Mouse (Mus musculus) gastrocnemius, postnatal 4 days (tissue): Measurements from ENCODE around the gene 2810021J22Rik. TPM values are rescaled to one million over a fixed set of nuclear protein-coding genes. Genes with fewer than 3 reads are reported as not detected.
"Not testable (repeated sequence)": the region's sequence is repeated elsewhere in the genome, so short reads cannot be mapped to it uniquely, and the experiment has no call there.

Experiments
- DNase-seq, 2 experiments: peaks; one replicate each; pipeline ENCODE4 v3.0.0; 2021 to 2022; ENCODE audit warnings: low spot score in 2 of 2, mixed read lengths in 2 of 2
- long read RNA-seq, 2 experiments: library from polyadenylated mRNA; stranded (forward); transcript quantifications; one replicate each; pipeline ENCODE4 v2.0.0; 2021
- total RNA-seq, 2 experiments: library from RNA; stranded (reverse); gene quantifications; 2 replicates each; pipeline ENCODE4 v1.2.3; 2021

2810021J22Rik gene
- total RNA-seq: 1 to 10 TPM; 3.2 to 3.6 TPM
- long read RNA-seq, experiment 1, partial matches to known transcripts: 0 of 2 reads
- long read RNA-seq, experiment 1, other reads (novel, unspliced or antisense): 0 of 2 reads
- long read RNA-seq, experiment 2, partial matches to known transcripts: 0 of 2 reads
- long read RNA-seq, experiment 2, other reads (novel, unspliced or antisense): 1 of 2 reads

- DNase-seq: peak; percentile 54 to 73
Measured at GRCm38 (mm10) chr11:58867039-58867953, at the start of gene 2810021J22Rik. TSS of gene 2810021J22Rik (plus strand) at chr11:58867216.

- not testable (repeated sequence) for DNase-seq
Measured at GRCm38 (mm10) chr11:58828937-58829336, 38.1 kb upstream of the 2810021J22Rik start, which contains the start of gene Olfr312. TSS of gene Olfr312 (plus strand) at chr11:58829237.

- no peak for DNase-seq
Measured at GRCm38 (mm10) chr11:58829764-58830163, 37.3 kb upstream of the 2810021J22Rik start.

DNA sequence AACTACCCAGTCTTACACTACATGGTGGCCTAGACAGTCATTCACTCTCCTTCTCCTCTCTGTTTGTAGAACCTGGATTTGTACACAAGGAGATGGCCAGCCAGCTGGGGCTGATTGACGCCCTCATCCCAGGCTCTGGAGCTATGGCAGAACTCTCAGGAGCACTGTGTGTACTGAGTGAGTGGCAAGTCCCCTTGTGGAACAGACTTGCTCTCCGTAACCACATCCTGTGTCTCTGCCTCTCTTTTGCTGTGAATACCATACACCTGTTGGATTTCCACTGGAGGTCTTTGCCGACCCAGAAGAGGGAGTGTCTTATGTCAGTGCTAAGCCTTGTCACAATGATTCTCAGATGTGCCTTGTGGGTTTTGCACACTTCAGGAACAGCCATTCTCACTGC, 34.5 kb upstream of the 2810021J22Rik start:
- not testable (repeated sequence) for DNase-seq

DNA sequence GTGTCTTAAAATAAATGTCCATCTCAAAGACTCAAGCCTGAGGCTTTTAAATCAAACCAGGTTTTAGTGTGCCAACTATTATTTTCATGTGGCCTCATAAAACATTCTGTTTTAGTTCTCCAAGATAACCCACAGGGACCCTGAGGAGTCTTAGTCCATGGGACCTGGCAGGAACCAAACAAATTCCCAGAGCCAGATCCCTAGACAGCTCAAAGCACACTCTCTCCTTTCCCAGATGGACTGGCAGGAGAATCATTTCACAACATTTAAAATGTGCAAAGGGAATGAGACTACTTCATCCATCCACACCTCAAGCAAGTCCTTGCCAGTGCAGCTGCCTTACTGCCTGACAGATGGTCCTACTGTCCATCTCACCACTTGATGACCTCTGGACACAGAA, 28.1 kb upstream of the 2810021J22Rik start, which contains the start of gene Olfr311:
Olfr311 (plus strand) TSS at position 301 of the 400 bp plus-strand sequence.
- DNase-seq: not testable (repeated sequence)

DNA sequence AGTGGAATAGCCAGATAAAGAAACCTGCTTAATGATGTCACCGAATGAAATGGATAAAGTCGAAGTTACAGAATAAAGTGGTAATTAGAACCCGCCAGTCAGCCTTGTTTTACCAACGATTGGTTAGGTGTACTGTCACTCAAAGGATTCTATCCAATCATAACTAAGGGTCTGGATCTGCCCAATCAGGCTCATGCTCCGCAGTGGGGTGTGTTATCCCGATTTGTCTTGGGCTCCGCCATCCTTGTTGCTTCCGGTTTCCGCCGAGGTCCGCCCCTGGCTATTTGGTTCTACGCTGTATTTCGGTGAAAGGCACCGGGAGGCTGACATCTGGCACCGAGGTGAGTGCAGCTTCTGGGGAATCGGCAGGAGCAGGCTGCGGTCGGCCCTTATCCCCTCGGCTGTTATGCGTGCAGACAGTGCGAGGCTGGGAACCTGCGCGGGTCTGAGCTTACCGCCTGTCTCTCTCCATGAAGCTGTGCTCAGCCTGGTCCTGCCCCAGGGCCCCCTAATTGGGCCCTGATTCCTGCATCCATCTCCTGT, 20.0 kb upstream of the 2810021J22Rik start, which contains the start of gene Gm12258:
Gm12258 (plus strand) TSS at position 240 of the 543 bp plus-strand sequence.
- peak; percentile 46 to 77 for DNase-seq

- DNase-seq: no peak
Measured at GRCm38 (mm10) chr11:58847636-58848035, 19.4 kb upstream of the 2810021J22Rik start.

GRCm38 (mm10) chr11:58849731-58850130, 17.3 kb upstream of the 2810021J22Rik start:
- no peak for DNase-seq

DNA sequence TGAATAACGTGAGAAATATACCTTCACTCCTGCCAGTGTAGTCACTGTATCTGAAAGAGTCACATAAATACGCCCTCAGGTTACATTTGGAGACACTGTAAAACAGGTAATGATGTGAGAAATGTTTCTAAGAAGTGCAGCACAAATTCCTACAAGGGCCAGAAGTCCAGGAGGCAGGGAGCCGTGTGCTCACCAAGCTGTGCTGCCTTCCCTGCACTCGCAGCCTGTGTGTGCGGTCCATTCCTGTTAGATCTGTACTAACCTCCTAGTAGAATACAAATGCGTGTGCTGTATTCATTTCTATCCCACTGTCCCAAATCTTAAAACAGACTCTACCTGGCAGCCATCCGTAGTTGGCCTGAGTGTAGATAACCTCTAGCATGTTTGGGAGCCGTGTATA, 6.3 kb upstream of the 2810021J22Rik start:
- DNase-seq: no peak

DNA sequence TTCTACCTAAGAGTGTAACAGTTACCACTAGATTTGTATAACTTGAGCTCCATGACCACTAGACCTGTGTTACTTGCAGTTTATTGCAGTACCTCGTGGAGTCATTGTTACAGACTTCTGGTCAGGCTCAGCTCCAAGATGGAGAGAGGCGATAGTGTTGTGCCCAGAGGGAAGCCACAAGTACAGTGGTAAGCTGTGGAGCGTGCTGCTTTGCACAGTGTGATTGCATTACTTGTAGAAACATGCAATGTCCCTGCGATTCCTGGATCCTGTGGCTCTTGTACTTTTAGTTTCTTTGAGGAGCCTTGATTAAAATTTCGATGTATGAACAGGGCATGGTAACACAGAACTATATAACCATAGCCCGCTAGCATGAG, 926 bp downstream of the 2810021J22Rik start:
- no peak for DNase-seq

DNA sequence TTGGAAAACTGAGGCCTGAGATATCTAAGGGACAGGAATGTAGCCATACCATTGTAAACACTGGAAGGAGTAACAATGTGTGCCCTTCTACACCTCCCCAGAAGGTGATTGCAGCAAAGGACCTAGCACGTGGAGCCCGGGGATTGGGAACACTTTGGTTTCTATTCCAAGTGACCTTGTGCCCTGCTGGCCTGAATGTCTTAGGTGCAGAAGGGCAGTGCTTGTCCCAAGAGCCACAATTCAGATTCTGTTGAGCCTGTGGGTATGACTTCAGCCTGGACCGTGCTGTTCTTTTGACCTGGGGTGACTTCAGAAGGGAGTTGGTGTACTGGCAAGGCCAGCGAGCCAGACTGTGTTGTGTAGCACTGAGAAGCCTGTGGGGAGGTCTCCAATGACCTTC, 3.9 kb downstream of the 2810021J22Rik start:
- DNase-seq: no peak

GRCm38 (mm10) chr11:58883756-58884155, 16.7 kb downstream of the 2810021J22Rik start:
- DNase-seq: no peak

DNA sequence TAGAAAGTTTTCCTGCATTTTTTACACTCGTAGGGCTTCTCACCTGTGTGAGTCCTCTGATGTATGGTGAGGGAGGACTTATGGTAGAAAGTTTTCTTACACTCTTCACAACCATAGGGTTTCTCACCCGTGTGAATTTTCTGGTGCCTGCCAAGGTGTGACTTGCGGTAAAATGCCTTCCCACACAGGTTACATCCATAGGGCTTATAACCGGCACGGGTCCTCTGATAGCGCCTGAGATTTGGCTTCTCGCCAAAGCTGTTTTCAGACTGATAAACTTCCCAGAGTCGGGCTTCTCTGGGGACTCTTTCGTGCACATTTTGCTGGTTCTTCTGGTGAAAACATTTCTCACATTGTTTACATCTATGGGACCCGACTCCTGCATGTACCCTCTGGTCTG, 23.5 kb downstream of the 2810021J22Rik start:
- no peak for DNase-seq

DNA sequence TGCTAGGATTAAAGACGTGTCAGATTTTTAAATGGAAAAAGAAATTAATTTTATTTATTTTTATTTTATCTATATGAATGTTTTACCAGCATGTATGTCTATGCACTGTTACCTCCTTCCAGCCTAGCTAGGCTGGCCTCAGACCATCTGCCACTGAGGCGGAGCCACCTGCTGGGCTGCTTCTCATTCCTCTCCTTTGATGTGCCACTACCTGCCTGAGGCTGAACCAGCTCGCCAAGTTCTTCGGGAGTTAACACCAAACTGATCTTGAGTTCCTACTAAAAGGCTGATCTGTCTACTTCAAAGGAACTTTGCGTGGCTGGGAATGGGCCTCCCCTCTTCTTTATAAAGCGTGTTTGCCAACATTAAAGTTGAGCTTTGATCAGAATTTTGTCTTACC, 27.4 kb downstream of the 2810021J22Rik start:
- no peak for DNase-seq

DNA sequence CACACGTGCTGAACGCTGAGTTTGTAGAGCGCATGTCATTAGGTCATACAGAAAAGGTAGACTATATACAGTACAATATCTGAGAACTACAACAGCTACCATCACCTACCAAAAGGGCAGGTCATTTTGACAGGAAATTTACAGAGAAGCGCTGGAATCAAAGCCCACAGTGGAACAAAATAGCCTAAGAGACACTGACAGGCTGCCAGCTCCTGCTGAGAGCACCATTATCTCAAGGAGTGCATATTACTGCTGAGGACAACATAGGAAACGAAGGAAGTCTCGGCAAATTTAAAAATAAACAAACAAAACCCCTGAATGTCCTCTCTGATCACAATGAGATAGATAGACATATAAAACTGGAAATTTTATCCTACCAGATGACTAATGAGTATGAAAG, 30.5 kb downstream of the 2810021J22Rik start:
- no peak for DNase-seq

DNA sequence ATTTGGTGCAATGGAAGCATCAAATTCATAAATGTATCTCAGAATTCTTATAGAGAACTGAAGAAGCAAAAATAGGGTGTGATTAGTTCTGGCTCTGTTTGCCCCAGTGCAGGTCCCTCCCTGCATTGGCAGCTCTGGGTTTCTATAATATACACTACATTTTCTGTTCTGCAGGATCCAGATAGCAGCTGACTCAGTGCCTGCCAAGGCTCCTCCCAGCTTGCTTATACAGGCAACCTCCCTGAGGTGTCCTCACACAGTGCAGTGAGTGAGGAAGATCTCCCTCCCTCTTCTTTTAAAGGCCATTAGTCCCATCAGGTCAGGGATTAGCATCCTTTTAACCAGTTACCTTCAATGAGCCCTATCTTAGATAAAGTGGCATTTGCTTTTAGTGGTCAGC, 34.1 kb downstream of the 2810021J22Rik start:
- DNase-seq: no peak

DNA sequence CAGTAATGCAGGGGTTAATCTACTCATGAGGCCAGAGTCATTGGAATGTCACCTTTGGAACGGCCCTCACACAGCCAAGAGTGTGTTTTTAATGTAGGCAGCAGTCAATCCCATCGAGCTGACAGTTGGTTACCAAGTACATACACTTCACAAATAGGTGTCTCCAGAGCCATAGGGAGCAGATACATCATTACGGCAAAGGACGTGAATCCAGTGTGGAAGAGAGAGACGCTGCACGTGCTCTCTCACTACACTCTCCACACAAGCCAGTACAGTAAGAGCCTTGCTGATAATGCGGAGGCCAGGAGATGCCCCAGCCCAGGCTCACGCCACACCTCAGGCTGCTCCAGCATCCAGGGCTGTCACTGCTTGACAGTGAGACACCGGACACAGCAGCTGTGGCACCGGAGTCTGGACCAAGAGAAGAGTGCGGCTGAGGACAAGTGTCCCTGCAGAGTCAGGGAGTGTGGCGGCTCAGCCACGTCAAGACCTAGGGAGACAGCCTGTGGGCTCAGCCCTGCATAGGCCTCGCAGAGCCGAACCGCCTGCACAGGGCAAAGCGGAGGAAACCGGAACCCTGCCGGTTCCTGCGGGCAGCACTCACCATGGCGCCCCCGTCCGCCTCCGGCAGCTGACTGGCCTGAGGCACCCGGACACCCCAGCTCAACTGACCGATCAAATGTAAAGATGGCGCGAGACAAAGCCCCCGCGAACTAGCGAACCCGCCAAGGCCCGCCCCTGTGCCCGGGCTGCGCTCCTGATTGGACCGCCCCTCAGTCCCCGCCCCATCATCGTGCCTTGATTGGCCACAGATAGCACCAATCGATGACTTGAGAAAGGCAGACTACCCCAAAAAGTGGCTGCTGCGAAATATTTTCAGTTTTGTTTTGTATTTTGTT, 36.7 kb downstream of the 2810021J22Rik start, which contains the start of gene Zfp39:
Zfp39 (minus strand) TSS at position 715 of the 899 bp plus-strand sequence.
- DNase-seq: peak; percentile 96

DNA sequence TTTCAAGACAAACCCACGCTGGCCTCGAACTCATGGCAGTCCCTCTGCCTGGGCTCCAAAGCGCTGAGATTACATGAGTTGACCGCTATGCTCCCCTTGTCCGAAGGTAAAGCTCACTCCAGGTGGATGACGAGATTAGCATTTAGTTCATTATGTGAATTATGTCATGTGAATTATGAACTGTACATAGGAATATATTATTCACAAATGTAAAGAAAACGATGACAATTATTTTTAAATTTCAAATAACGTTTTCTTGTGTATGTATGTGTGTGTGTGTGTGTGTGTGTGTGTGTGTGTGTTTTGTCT, 37.3 kb downstream of the 2810021J22Rik start:
- DNase-seq: no peak

DNA sequence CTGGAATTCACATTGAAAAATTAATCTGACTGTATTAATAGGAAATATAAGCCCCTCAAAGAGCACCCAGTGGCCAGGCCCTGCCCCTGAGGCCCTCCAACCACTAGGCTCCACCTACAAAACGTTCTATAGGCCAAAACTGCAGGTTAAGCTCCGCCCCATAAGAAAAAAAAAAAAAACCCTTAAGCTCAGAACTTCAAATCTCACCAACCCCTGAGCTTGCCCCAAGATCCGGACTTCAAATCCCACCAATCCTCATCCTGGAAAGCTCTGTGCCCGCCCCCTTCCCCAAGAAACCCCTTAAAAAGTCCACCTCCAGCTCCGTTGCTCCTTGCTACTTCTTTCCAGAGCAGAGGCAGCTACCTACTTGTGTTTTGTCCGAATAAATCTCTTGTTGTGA, 37.8 kb downstream of the 2810021J22Rik start:
- DNase-seq: no peak

DNA sequence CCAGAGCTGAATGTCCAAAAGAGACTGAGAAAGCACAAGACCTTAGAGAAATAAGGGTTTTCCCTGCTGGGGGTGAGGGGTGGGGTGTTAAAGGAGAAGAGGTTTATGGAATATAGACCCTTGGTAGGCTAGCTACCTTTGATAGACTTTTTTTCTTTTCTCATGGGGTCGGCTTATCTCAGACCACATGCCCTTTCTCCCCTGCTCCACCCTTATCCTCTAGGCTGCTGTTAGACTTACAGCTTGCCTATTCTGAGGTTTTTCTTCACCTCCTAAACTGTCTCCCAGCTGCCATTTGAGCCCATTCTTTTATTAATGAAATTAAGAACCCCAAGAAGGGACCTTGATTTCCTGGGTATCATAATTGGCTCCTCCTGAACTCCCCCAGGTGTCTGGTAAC, 46.8 kb downstream of the 2810021J22Rik start:
- DNase-seq: no peak

DNA sequence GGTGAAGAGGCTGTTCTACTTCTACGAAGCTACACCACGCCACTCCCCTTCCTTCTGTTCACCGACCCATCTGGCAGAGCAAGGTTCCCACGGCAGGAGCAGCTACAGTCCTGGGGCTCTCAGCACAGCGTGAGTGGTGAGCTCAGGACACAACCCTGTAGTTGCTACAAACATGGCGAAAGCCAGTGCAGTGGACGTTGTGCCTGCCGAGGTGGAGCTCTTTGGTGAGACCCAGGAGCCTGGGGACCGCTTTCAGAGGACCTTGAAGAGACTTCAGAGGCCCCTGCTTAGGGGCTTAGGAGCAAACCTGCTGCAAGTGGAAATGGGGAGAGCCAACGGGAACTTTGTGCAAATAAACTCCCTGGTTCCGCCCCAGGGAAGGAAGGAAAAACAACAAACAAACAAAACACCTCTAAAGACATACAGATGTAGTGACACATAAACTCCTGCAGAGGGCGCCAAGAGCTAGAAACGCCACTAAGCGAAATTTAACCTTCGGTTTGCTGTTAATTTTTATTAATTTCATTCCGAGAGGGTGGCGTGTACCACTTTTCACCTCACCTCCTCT, 47.5 kb downstream of the 2810021J22Rik start:
- DNase-seq: no peak
